Mouse (Mus musculus) gastrocnemius, postnatal 14 days (tissue): ENCODE results near the gene Dph1. TPM values are rescaled to one million over a fixed set of nuclear protein-coding genes. Genes with fewer than 3 reads are reported as not detected.

Experiments used
- DNase-seq: peaks from one replicate; pipeline ENCODE4 v3.0.0; 2021; ENCODE audit warnings: mixed read lengths
- intact Hi-C: fragments of 180-260 bp; cut with DNase I; formaldehyde crosslinking; loops from one replicate; pipeline ENCODE4 v1.15.1; 2025; ENCODE audit warnings: low total_unique reads
- long read RNA-seq, 2 experiments: library from polyadenylated mRNA; stranded (forward); transcript quantifications; one replicate each; pipeline ENCODE4 v2.0.0; 2021
- total RNA-seq, 2 experiments: library from RNA; stranded (reverse); gene quantifications; 2 replicates each; pipeline ENCODE4 v1.2.3; 2021

Gene Dph1
- total RNA-seq: 1 to 10 TPM; 6.6 to 6.9 TPM
- long read RNA-seq, experiment 1, transcript Dph1-201 (13 exons, 2,139 nt): major isoform, 6 of 6 reads
- long read RNA-seq, experiment 1, partial matches to known transcripts: 0 of 6 reads
- long read RNA-seq, experiment 1, other reads (novel, unspliced or antisense): 0 of 6 reads
- long read RNA-seq, experiment 2, transcript Dph1-201 (13 exons, 2,139 nt): major isoform, 10 of 14 reads
- long read RNA-seq, experiment 2, partial matches to known transcripts: 2 of 14 reads
- long read RNA-seq, experiment 2, other reads (novel, unspliced or antisense): 2 of 14 reads

DNA sequence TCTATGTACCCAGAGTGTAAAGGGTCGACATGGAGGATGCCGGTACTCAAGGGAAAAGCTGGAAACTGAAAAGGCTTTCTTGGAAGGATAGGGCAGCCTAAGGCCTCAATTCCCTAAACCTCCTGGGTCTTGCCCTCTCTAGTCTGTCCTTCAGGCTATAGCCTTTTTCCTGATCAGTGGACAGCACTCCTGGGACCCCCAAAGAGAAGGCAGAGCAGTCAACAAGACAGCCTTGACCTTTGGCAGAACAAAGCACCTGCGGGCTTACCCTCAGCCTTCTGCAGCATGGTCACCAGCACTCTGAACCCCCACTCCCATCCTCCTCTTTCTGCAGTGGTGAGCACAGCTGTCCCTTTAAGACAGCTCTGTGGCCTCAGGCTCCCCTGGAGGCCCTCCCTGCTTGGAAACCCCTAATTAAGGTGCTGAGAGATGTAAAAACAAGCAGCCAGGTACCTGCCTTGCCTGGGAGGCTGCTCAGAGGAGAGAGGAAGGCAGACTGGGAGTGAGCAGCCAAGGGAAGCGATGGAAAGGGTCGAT, at the start of gene Dph1:
Dph1 (minus strand) TSS at position 337 of the 537 bp plus-strand sequence.
- DNase-seq: no peak
- intact Hi-C loops: loop anchor here (5.0 kb wide), 2 partner anchors 41 to 101 kb away; no protein-coding TSS in a partner anchor

DNA sequence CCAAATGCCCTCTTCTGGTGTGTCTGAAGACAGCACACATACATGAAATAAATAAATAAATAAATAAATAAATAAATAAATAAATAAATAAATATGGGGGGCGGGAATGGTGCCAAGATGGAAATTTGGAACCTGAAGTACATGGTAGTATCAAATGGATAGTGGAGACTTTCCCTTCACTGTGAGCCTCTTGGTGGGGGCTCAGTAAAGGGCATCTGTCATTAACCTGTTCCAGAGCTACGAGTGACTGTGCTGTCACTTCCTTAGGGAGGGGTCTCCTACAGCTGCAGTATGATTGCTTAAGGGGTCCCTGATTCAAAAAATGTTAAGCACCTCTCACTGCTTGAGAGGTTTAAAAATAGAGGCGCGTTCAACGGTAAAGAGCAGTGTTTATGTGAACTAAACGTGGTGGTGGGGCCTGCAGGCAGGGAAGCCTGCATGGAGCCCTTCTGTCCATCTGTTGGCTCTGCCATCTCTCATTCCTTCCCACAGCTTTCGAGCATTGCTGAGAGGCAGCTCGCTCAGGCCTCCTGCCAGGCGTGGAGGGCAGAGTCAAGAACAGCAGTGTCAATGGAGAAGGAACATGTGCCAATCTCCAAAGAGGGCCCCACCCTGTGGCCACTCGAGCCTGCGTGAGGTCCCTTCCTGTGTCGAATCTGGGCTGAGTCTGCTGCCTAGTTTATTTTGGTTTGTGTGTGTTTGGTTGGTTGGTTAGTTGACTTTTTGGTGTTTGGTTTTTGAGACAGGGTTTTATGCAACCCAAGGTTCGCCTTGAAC, 49.3 kb upstream of the Dph1 start:
- intact Hi-C loops: no loop called here

DNA sequence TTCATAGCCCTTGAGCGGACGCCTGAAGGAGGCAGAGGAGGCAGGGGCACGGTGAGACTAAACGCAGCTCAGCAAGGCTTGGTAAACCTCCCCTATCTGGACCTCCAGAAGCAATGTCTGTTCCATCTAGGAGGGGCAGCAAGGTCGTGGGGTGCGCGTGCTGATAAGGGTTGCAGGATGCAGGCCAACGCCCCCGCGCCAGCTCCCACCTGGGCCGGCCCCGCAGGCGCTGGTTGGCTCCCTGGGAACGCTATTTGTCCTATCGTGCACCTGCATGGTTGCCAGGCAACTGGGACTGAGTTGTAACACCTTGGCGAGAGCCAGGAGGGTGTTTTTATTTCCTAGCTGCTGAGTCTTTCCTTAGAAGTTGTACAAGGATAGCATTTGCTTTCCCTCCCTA, 43.7 kb upstream of the Dph1 start:
- no peak for DNase-seq
- intact Hi-C loops: loop anchor here (5.0 kb wide), 1 partner anchor 42 kb away; the partner anchor contains the start of genes Dph1 and Rtn4rl1

More for the DNA sequence above, 49.3 kb upstream of the Dph1 start:
- DNase-seq: peak; percentile 35

DNA sequence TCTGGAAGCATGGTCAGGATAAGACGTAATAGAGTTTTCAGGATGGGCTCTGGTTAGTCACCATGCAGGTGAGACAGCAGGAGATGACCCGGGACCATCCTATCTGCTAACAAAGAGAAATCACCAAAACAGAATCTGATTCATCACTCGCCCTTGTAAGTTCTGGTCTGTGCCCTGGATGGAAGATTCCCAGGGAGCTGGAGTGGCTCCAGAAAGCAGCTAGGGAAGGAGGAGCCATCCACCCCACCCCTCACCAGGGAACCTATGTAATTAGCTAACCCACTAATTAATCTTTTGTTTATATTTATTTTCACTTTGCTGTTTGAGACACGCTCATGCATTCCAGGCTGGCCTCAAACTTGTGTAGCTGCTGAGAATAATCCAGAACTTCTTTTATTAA, 41.4 kb upstream of the Dph1 start:
- intact Hi-C loops: loop anchor here (5.0 kb wide), 1 partner anchor 40 kb away; the partner anchor contains the start of genes Dph1 and Rtn4rl1
- DNase-seq: no peak

DNA sequence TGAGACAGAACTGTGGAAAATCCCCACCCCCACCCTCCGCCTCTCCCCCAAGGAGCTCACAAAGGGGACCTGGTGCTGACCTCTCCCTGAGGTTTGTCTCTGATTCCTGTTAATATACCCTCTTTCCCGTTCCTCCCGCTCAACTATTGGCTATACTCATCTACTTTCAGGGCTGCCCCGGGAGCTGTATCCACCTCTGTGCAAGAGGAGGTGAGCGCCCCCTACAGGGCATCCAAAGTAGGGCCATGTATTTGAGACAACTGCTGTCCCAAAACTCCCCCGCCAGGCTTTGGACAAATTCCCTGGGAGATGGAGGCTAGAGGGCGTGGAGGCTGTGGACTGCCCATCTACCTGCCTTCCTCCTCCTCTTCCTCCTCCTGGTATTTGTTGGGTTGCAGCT, 40.7 kb upstream of the Dph1 start:
- intact Hi-C loops: loop anchor here (5.0 kb wide), 1 partner anchor 39 kb away; the partner anchor contains the start of genes Dph1 and Rtn4rl1
- peak; percentile 66 for DNase-seq

DNA sequence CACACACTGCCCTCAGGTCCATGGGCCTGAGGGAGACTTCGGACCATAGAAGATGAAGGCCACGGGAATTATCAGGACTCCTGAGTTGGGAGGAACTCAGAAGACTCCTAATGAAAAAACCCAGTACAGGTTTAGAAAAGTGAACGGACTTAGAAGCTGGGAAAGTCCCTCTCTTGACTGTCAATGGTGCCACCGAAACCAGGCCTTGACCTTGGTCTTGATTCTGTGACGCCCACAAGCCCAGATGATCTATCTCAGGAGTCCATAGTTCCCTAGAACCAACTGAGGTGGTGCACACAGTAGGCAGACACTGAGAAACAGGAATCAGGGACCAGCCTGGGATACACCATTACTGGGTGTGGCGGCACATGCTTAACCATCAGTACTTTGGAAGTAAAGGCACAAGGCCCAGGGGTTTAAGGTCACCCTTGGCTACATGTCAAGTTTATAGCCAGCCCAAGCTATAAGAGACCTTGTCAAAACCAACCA, 39.3 kb upstream of the Dph1 start:
- DNase-seq: no peak
- intact Hi-C loops: loop anchor here (5.0 kb wide), 1 partner anchor 38 kb away; the partner anchor contains the start of genes Dph1 and Rtn4rl1

DNA sequence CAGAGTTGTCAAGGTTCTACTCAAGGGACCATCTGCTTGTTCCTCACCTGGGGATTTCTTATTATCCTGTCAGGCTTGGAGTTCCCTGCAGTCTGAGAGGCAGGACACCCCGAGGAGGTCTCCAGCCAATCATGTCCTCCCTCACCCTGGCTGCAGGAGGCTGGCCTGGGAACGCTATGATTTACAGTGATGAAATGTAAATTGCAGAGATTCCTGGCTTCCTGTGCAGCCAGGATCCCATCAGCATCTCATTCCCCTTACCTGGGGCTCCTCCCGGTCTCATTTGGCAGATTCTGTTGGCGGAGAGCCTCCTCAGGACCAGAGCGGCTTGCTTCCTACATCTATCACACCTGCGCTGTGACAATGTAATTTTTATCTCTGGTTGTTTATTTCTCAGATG, 38.2 kb upstream of the Dph1 start:
- DNase-seq: no peak
- intact Hi-C loops: no loop called here

DNA sequence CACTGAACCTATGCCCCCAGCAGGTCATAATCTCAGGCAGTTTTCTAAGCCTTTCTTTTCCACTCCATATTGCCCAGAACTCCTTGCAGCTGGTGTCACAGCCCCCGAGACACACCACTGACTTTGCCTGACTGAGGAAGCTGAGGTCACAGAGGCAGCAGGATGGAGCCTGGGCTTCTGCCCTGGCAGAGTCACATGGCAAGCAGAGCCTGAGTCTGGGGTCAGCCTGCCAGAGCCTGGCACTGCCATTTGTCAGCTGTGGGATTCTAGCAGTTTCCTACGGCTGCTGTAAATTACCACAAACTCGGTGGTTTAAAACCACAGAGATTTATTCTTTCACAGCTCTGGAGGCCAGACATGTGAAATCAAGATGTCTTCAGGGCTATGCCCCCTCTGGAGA, 36.6 kb upstream of the Dph1 start:
- intact Hi-C loops: no loop called here
- no peak for DNase-seq

DNA sequence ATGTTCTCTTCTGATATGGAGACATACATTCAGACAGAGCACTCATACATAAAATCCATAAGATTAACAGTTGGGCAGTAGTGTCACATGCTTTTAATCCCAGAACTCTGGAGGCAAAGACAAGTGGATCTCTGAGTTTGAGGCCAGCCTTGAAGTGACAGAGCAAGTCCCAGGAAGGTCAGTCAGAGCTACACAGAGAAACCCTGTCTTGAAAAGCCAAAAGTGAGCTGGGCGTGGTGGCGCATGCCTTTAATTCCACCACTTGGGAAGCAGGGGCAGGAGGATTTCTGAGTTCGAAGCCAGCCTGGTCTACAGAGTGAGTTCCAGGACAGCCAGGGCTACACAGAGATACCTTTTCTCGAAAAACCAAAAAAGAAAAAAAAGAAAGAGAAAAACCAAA, 33.8 kb upstream of the Dph1 start:
- no peak for DNase-seq
- intact Hi-C loops: no loop called here

DNA sequence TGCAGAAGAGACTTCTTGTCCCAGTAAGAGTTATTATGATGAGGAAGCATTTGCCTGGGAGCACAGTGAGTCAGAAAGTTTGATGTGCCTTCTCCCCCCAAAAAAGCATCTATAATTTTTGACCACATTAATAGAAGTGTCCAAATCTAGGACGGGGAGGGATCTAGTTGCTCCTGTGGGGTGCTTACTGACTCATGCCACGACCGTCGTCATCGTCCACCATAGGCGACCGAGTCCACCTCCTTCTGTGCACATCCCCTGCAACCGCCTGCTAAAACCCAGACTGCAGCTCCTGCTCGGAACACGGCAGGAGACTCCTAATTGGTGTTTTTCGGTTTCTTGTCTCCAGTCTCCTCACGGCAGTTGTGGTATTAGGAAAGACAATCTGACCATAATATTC, 33.0 kb upstream of the Dph1 start:
- no peak for DNase-seq
- intact Hi-C loops: no loop called here

DNA sequence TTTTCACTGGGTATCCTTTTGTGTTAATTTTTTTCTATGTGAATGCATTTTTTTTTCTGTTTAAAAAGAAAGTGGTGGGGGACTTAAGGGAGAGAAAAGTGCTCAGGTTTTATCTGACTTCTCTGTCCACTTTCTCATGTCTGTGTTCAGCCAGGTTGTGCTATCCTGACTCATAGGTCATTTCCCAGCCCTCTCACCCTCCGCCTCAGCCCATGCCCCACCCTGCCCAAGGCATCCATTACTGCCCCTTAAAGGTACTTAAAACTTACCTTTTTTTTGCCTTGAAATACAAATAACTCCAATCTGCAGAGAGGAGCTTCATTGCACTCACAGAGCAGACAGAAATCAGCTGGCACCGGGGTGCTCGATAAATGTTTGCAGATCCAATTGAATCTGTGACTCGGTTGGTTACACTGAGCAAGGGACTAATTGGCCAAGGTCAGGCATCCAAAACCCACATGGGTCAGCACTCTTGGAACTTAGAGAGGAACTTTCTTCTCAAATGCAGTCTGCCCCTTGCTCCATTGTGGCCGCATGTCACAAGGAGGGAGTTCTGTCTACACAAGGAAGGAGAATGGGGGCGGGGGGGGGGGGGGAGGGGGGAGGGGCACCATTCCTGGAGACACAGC, 29.6 kb upstream of the Dph1 start:
- DNase-seq: no peak
- intact Hi-C loops: no loop called here

DNA sequence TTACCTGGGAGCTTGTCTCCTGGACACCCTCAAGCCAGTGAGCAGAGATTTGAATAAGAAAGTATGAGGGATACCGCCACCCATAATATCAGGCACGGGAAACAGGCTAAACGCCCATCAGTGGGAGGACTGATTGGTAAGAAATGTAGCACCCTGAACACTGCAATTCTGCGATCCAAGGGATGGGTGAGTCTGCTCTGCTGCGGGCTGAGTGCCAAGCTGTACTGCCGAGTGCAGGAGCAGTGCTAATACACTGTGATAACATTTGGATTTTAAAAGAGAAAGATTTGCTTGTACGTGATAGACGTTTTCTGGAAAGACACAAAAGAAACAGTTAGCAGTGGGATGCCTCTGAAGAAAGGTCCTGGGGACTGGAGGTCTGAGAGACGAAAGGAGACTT, 29.1 kb upstream of the Dph1 start:
- intact Hi-C loops: no loop called here
- DNase-seq: peak; percentile 32

DNA sequence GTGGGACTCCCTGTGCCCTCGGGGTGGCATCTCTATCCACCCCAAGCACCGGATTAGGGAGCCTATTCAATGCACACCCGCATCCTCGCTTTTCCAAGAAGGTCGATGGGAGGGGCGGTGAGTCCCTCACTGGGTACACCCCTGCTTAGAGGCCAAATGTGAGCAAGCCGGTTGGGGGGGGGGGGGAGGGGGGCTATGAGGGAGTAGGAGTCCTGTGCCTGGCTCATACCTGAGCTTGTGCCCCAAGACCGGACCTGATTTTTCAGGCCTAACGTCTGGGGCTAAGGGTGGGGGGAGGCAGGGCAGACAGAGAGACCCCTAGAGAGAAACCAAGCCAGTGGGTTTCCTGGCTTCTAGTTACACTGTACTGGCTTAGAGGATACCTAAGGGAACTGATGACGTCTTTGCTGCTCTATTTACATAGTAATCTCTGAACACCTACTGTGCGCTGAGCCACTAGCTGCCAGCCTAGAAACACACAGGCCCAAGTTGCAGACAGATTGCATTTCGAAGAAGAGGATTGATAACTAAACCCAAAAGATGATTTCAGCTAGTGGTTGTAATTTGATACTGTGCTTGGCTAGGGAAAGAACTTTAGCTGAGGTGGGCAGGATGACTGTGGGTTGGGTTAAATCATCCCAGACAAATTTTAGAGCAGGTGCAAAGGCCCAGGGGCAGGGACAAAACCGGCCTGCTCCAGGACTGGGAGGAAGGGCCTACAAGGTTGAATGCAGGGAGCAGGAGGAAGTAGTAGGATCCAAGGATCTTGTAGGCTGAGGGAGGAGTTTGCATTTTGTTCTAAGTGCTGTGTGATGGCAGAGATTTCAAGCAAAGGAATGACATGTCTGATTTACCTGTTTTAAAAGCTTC, 23.3 kb upstream of the Dph1 start:
- no peak for DNase-seq
- intact Hi-C loops: no loop called here

DNA sequence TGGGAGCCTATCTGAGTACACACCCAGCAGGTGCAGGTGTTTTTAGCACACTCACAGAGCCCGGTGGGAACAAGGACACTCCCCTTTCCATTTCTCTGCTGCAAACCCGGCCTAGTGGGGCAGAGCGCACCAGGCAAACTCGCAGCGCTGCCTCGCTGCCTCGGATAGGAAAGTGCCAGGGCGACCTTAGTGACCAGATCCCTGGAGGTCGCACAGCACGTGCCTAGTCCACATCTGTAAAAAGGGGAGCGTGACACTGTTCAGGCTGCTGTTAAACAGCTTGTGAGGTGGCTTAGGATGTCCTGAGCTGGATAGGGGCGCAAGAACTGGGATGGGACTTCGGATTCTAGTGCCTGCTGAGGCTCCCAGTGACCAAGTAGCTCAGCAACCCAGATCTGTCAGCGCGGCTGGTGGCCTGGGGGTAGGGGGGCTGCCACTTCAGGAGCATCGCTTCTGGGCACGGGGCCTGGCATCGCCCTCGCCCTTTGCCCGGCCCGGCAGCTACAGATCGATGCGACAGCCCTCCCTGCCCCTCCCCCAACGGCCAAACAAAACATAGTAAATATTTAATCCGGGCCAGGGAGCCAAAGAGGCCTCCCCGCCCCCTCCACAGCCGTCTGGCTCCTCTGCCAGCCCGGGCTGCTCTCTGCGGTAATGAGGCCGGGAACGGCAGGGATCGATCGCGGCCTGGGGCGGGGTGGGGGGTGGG, 22.5 kb upstream of the Dph1 start:
- peak; percentile 38 for DNase-seq
- intact Hi-C loops: no loop called here

DNA sequence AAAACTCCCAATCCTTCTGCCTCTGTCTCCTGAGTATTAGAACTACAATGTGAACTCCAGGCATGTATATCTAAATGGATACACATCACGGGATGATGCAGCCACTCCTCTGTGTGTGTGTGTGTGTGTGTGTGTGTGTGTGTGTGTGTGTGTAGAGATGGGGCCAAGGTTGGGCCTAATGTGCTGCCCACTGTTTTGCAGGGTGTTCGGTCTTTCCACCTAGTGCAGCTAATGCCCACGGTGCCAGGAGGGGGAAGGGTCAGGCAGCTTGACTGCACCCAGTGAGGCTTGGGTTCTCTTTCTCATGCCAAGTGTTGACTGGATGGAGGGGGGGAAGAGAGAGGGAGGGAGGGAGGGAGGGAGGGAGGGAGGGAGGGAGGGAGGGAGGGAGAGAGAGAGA, 21.8 kb upstream of the Dph1 start:
- intact Hi-C loops: no loop called here
- no peak for DNase-seq

DNA sequence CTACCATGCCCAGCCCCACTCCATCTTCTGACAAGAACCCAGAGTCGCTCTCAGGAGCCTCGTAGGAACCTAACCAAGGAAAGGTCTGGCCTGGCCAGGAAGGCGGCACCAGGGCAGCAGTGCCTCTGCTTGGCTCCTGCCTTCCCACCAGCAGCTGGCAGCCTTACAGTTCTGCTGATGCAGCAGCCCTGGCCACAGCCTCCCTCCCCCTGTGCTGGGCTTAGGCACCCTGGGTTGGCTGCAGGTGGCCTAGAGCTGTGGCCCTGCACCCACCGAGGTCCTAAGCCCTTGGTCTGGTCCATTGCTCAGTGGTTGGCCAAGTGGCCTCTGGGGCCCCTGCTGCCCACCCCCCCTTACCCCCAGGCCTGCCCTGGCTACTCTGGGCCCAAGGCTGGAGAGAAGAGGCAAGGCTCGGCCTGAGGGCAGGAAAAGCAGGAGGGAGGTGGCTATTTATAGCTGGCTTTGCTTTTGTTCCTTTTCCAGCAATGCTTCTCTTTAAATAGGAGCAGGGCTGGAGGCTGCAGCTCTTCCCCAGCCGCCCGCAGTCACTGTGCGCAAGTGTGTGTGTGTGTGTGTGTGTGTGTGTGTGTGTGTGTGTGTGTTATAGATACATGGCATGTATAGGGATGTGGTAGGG, 21.1 kb upstream of the Dph1 start:
- DNase-seq: peak; percentile 63

DNA sequence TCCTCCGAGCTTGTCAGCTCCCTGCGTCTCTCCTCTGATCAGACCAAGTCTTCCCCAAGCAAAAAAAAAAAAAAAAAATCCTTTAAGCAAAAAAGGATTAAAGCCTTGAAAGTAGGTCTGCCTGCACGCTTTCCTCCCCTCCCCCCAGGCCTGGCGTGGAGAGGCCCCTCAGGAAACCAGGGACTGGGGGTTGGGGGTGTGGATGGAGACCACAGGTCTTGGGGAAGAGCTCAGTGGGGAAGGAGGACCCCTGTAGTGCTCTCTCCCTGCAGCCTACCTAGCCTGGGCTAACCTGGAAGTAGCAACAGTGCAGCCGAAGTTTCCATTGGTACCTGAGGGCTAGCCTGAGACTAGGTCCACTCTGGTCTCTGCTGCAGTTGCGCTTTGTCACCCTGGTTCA, 19.7 kb upstream of the Dph1 start:
- intact Hi-C loops: no loop called here
- no peak for DNase-seq

More for the DNA sequence above, 21.1 kb upstream of the Dph1 start:
- intact Hi-C loops: no loop called here

DNA sequence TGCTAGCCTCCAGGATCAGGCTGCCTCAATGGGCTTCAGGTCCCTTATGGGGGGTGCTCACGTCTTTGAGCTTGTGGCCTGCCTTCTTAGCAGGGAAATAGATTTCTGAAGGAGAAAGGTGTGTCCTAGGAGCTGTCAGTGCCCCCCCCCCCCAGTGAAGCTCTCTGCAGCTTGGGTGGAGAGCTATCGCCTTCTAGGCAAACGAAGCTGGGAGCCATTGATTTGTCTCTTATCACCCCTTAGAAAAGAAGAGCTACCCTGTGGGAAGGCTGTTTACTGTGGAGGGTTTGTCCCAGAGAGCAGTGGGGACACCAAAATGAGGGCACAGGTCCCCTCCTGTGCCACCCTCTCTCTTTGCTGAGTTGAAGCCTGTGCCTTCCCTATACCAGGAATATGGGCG, 19.1 kb upstream of the Dph1 start:
- no peak for DNase-seq
- intact Hi-C loops: no loop called here
